Mouse (Mus musculus): ENCODE results near the gene St6galnac4. TPM values are rescaled to one million over a fixed set of nuclear protein-coding genes. Genes with fewer than 3 reads are reported as not detected.

St6galnac4 gene
- polyA plus RNA-seq, 1 experiment from 2014 or later, result 40.6 TPM

GRCm38 (mm10) chr2:32602600-32603054, 15.7 kb downstream of the St6galnac4 start:
- H3K27me3 ChIP-seq (ENCODE audit: control insufficient read depth, insufficient read depth, low read length), result no peaks in the 10 kb centered on the region
- H3K4me2 ChIP-seq (ENCODE audit: low read depth, low read length), result peak overlapping the region; percentile 60
- H3K9ac ChIP-seq (ENCODE audit: low read length), result peak overlapping the region; percentile 6; the same call in 1 of the 2 replicates
- WGBS, result 3% methylated on average over 11 of the region's 11 CpGs
- H3K4me3 ChIP-seq (ENCODE audit: low read length), result peak overlapping the region; percentile 39
- H3K27ac ChIP-seq (ENCODE audit: low read length), result peak overlapping the region; percentile 15; the same call in 1 of the 2 replicates
- no peaks in the 10 kb centered on the region for H3K9me3 ChIP-seq (replicated peaks; ENCODE audit: control insufficient read depth, low read length)
- peaks cover 6% of the 10 kb centered on the region; the same call in 1 of the 2 replicates for H3K36me3 ChIP-seq (ENCODE audit: control insufficient read depth, insufficient read depth)
- H3K4me1 ChIP-seq (ENCODE audit: control insufficient read depth, insufficient read depth, low read length), result peaks cover 19% of the 10 kb centered on the region
- ATAC-seq (replicated peaks; ENCODE audit: extremely low read depth, insufficient read depth, low FRiP score), result peak; percentile 46

GRCm38 (mm10) chr2:32604631-32605030, 17.7 kb downstream of the St6galnac4 start:
- WGBS, result 35% methylated on average over 10 of the region's 10 CpGs
- no peak overlapping the region for H3K27ac ChIP-seq (ENCODE audit: low read length)
- no peaks in the 10 kb centered on the region for H3K9me3 ChIP-seq (replicated peaks; ENCODE audit: control insufficient read depth, low read length)
- no peaks in the 10 kb centered on the region for H3K27me3 ChIP-seq (ENCODE audit: control insufficient read depth, insufficient read depth, low read length)
- H3K4me3 ChIP-seq (ENCODE audit: low read length), result no peak overlapping the region
- H3K36me3 ChIP-seq (ENCODE audit: control insufficient read depth, insufficient read depth), result no peaks in the 10 kb centered on the region
- peaks cover 37% of the 10 kb centered on the region for H3K4me1 ChIP-seq (ENCODE audit: control insufficient read depth, insufficient read depth, low read length)
- no peak for ATAC-seq (replicated peaks; ENCODE audit: extremely low read depth, insufficient read depth, low FRiP score)
- no peak overlapping the region for H3K4me2 ChIP-seq (ENCODE audit: low read depth, low read length)
- no peak overlapping the region for H3K9ac ChIP-seq (ENCODE audit: low read length)

DNA sequence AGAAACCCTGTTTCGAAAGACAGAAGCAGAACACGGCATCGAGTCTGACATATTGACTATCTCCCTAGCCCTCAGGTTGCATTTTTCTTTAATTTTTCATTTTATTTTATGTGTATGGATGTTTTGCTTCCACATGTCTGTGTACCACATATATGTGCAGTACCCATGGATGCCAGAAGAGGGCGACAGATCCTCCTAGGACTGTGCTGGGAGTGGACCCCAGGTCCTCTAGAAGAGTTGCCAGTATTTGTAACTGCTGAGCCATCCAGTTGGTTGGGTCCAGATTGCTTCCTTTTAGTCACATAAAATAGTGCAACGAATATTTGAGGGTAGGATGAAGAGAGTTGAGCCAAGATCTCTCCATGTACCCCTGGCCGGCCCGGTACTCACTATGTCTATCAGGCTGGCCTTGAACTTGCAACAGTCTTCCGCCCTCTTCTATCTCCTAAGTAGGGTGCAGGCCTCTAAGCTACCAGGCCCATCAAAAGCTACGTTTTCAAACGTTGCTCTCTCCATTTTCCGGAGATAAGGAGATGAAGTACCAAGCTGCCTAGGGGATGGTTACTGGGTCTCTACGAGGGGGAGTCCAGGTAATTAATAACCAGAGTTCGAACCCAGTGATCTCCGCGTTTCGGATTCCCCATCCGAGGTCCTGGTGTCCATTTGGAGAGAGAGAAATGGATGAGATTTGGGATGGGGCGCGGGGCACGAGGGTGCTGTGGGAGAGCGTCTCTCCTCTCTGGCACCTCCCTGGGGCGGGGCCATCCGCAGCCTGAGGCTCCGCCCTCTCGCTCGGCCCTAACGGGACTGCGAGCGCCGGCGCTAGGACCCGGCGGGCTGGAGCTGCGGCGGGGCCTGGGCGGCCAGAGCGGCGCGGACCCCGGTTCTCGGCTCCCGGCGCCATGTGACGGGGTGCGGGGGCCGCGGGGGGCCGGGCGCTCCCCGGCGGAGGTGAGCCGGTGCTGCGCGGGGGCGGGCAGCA, 19.6 kb downstream of the St6galnac4 start:
- H3K4me1 ChIP-seq (ENCODE audit: control insufficient read depth, insufficient read depth, low read length), result peaks cover 50% of the 10 kb centered on the region
- peak overlapping the region; percentile 64 for H3K27ac ChIP-seq (ENCODE audit: low read length)
- no peaks in the 10 kb centered on the region for H3K27me3 ChIP-seq (ENCODE audit: control insufficient read depth, insufficient read depth, low read length)
- no peaks in the 10 kb centered on the region for H3K36me3 ChIP-seq (ENCODE audit: control insufficient read depth, insufficient read depth)
- H3K4me2 ChIP-seq (ENCODE audit: low read depth, low read length), result peak overlapping the region; percentile 92
- WGBS, result 14% methylated on average over 47 of the region's 55 CpGs
- peak overlapping the region; percentile 88 for H3K9ac ChIP-seq (ENCODE audit: low read length)
- peak; percentile 63 for ATAC-seq (replicated peaks; ENCODE audit: extremely low read depth, insufficient read depth, low FRiP score)
- no peaks in the 10 kb centered on the region for H3K9me3 ChIP-seq (replicated peaks; ENCODE audit: control insufficient read depth, low read length)
- peak overlapping the region; percentile 80 for H3K4me3 ChIP-seq (ENCODE audit: low read length)

DNA sequence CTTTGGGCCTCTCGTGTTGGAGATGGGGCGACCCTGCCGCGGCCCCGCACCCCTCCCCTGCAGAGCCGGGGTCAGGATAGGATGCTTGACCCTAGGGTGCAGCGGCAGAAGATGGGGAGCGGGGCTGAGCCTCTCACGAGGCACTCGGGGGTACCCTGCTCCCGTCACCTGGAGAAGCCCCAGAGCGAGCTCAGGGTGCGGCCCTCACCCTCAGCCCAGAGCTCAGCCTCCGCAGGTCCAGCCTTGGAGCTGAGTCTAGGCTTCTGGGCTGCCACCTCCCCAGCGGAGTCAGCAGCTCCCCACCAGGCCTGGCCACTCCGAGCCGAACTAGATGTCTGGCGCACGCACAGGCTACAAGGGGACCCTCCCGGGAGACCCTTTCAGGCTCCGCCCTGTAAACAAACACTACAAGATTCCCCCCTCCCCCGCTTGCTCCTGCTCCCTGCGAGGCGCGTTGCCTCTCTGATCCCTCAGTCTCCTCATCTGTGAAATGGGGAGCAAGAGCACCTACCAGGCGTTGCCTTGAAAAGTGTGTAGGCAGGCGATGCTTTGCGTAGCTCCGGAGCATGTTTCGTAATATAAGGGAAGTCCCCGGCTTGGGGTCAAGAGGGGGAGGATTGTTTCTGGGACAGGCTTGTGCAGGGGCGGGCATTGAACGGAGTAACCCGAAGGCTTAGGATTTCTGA, 20.5 kb downstream of the St6galnac4 start:
- Histone ChIP-seq H3K36me3 (ENCODE audit: control insufficient read depth, insufficient read depth) (no peaks in the 10 kb centered on the region), H3K27me3 (ENCODE audit: control insufficient read depth, insufficient read depth, low read length) (no peaks in the 10 kb centered on the region), H3K4me1 (ENCODE audit: control insufficient read depth, insufficient read depth, low read length) (peaks cover 47% of the 10 kb centered on the region), H3K4me3 (ENCODE audit: low read length) (peak overlapping the region; percentile 80), H3K27ac (ENCODE audit: low read length) (peak overlapping the region; percentile 97), H3K9me3 (replicated peaks; ENCODE audit: control insufficient read depth, low read length) (no peaks in the 10 kb centered on the region), H3K4me2 (ENCODE audit: low read depth, low read length) (peak overlapping the region; percentile 92), H3K9ac (ENCODE audit: low read length) (peak overlapping the region; percentile 88)
- 6% methylated on average over 34 of the region's 34 CpGs for WGBS
- no peak for ATAC-seq (replicated peaks; ENCODE audit: extremely low read depth, insufficient read depth, low FRiP score)

- 4% methylated on average over 25 of the region's 25 CpGs for WGBS
- ATAC-seq (replicated peaks; ENCODE audit: extremely low read depth, insufficient read depth, low FRiP score), result peak; percentile 81
- H3K27me3 ChIP-seq (ENCODE audit: control insufficient read depth, insufficient read depth, low read length), result no peaks in the 10 kb centered on the region
- H3K4me3 ChIP-seq (ENCODE audit: low read length), result peak overlapping the region; percentile 80
- H3K9me3 ChIP-seq (replicated peaks; ENCODE audit: control insufficient read depth, low read length), result no peaks in the 10 kb centered on the region
- H3K4me1 ChIP-seq (ENCODE audit: control insufficient read depth, insufficient read depth, low read length), result peaks cover 46% of the 10 kb centered on the region
- peak overlapping the region; percentile 78 for H3K9ac ChIP-seq (ENCODE audit: low read length)
- H3K4me2 ChIP-seq (ENCODE audit: low read depth, low read length), result peak overlapping the region; percentile 92
- H3K36me3 ChIP-seq (ENCODE audit: control insufficient read depth, insufficient read depth), result peaks cover 5% of the 10 kb centered on the region; the same call in 1 of the 2 replicates
- H3K27ac ChIP-seq (ENCODE audit: low read length), result peak overlapping the region; percentile 97
These were observed 21.4 kb downstream of the St6galnac4 start for GRCm38 (mm10) chr2:32608141-32608777.

GRCm38 (mm10) chr2:32608778-32609435, 22.0 kb downstream of the St6galnac4 start:
- Histone ChIP-seq H3K27me3 (ENCODE audit: control insufficient read depth, insufficient read depth, low read length) (no peaks in the 10 kb centered on the region), H3K9me3 (replicated peaks; ENCODE audit: control insufficient read depth, low read length) (no peaks in the 10 kb centered on the region), H3K9ac (ENCODE audit: low read length) (peak overlapping the region; percentile 78), H3K4me3 (ENCODE audit: low read length) (peak overlapping the region; percentile 80), H3K27ac (ENCODE audit: low read length) (peak overlapping the region; percentile 97), H3K4me2 (ENCODE audit: low read depth, low read length) (peak overlapping the region; percentile 92), H3K4me1 (ENCODE audit: control insufficient read depth, insufficient read depth, low read length) (peaks cover 48% of the 10 kb centered on the region), H3K36me3 (ENCODE audit: control insufficient read depth, insufficient read depth) (peaks cover 5% of the 10 kb centered on the region; the same call in 1 of the 2 replicates)
- WGBS, result 39% methylated on average over 18 of the region's 18 CpGs
- peak; percentile 66 for ATAC-seq (replicated peaks; ENCODE audit: extremely low read depth, insufficient read depth, low FRiP score)

DNA sequence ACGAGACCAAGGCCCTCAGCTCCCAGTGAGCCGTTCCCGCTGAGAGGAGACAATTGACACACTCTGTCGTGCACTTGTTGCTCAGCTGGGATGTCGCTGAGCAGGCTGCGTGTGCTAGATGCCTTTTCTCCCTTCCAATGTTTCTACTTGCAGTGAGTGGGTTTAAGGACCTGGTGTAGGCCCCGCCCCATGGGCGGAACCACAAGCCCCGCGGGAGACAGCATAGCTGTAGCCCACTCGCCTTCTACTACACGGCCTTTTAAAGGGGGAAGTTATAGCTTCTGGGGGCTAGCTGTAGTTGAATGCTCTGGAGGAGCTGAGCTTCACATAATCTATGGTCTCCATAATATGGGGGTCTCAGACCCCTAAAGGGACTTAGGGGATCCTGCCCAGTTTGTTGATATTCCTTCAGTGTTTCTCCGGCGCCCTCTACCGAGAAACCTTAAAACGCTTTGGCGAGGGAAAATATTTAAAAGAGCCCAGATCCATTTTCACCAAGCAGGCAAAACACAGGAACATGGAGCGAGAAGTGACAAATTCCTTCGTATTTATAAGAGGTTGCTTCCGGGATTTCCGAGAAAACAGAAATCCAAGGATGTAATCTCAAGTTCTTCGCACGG, 23.8 kb downstream of the St6galnac4 start:
- Histone ChIP-seq H3K4me1 (ENCODE audit: control insufficient read depth, insufficient read depth, low read length) (peaks cover 44% of the 10 kb centered on the region), H3K4me2 (ENCODE audit: low read depth, low read length) (peak overlapping the region; percentile 92), H3K9ac (ENCODE audit: low read length) (peak overlapping the region; percentile 69), H3K9me3 (replicated peaks; ENCODE audit: control insufficient read depth, low read length) (no peaks in the 10 kb centered on the region), H3K36me3 (ENCODE audit: control insufficient read depth, insufficient read depth) (peaks cover 12% of the 10 kb centered on the region), H3K4me3 (ENCODE audit: low read length) (peak overlapping the region; percentile 60), H3K27me3 (ENCODE audit: control insufficient read depth, insufficient read depth, low read length) (no peaks in the 10 kb centered on the region), H3K27ac (ENCODE audit: low read length) (peak overlapping the region; percentile 69)
- 8% methylated on average over 23 of the region's 23 CpGs for WGBS
- ATAC-seq (replicated peaks; ENCODE audit: extremely low read depth, insufficient read depth, low FRiP score), result no peak

- no peak overlapping the region for H3K4me2 ChIP-seq (ENCODE audit: low read depth, low read length)
- peaks cover 20% of the 10 kb centered on the region for H3K36me3 ChIP-seq (ENCODE audit: control insufficient read depth, insufficient read depth)
- no peak overlapping the region for H3K4me3 ChIP-seq (ENCODE audit: low read length)
- H3K9me3 ChIP-seq (replicated peaks; ENCODE audit: control insufficient read depth, low read length), result no peaks in the 10 kb centered on the region
- no peak for ATAC-seq (replicated peaks; ENCODE audit: extremely low read depth, insufficient read depth, low FRiP score)
- H3K9ac ChIP-seq (ENCODE audit: low read length), result no peak overlapping the region
- 77% methylated on average over 26 of the region's 26 CpGs for WGBS
- no peak overlapping the region for H3K27ac ChIP-seq (ENCODE audit: low read length)
- peaks cover 40% of the 10 kb centered on the region for H3K4me1 ChIP-seq (ENCODE audit: control insufficient read depth, insufficient read depth, low read length)
- H3K27me3 ChIP-seq (ENCODE audit: control insufficient read depth, insufficient read depth, low read length), result no peaks in the 10 kb centered on the region
These were observed 25.4 kb downstream of the St6galnac4 start for GRCm38 (mm10) chr2:32612274-32612673.

Measured in heart, embryonic 16.5 days (tissue).